Mouse (Mus musculus): ENCODE results near the gene Hunk.

Hunk gene

DNA sequence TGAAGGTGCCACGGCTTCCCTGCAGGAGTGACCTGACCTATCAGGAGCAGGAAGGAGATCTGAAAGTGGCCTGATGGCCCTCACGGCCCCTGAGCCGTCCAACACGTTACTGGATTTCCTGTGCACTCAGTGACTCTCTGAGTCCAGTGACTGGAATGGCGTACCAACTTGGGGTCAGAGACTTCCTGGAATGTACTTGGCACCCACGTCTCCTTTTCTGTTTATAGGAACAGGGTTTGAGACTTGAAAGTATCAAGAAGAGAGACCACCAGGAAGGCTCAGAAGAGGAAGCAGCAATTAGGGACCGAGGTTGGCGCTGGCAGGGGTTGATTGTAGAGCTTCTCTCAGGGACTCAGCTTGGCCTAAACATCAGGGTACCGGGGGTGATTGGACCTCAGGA, 131.2 kb downstream of the Hunk start:
- DNase-seq = no peak

DNA sequence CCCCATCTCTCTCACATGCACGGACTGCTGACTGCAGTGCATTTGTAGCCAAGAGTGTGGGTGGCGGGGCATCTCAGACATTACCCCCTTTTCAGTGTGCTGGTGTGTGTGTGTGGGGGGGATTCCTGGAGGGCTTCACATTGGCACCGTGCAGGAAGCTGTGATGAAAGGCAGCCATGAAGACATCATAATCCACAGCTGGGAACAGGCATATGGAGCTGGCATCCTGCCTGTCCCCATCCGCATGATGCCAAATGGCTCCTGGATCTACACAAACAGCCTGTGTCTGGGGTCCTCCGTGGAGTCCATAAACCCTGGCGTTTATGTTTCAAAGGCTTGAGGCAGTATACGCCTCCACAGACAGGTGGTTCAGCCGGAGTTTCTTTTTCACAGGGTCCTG, 132.4 kb downstream of the Hunk start:
- no peak for DNase-seq

DNA sequence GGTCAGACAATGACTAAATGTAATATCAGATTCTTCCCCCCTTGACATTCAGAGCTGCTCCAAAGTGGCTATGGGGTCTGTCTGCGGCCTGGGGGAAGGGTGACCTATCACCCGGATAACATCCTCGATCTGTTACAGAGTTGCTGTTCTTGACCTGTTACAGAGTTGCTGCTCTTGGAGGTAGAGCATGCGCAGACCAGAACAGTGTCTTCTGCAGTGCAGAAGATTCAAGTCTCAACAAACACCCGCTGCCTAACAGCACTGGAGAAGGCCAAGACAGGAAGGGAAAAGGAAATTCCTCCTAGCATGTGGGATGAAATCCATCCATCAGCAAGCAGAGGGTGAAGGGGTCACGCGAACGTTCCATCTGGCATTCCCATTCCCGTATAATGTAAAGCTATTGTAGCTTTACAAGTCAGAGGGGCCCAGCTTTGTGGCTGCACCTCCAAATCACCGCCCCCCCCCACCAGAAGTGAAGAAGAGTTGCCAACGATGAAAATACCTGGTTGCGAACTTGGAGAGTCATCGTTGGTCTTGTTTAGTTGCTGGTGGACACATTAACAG, 133.0 kb downstream of the Hunk start:
- peak; percentile 27 for DNase-seq

DNA sequence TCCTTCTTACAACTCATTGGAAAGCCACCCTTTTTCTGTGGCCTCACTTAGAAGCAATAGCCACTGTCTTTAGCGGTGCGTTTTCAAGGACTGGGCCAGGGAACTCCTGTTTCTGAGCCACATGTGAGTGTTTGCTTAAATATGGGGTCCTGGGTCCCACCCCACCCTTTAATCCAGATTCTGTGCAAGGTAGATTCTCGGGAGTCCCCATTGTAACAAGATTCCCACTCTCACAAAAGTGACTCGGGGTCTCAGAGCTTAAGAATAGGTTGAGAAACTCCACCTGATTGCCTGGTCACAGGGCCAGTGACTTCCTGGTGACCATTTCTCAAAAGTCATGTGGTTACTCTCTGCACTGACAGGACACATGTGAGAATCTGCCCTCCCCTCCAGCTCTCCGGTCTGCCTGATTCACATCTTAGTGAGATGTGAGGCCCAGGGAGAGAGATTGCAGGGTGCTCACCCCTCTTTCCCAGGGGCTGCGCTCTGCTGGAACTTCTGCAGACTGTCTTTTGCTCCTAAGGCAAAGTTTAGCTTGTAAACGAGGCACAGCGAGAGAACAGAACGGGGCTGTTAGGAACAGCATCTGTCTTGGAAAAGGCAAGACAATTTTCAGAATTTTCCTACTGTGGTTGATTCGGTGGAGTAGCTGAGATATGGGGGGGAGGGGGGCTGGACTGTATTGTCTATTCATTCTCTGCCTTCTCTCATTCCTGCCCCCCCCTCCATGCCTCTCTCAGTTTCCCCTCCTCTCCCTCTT, 135.6 kb downstream of the Hunk start:
- no peak for DNase-seq

DNA sequence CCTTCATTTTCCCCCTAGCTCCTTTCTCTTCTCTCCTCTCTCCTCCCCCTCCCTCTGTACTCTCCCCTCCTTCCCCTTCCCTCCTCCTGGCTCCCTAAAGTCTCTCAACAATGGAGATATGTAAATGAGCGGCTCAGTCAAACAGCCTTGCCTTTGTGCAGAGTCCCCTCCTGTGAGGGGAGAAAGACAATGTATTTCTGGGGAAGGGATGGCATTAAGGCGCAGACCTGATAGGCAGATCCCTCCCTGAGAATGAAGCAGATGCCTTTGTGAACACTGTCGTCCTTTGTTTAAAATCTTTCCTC, 136.1 kb downstream of the Hunk start:
- no peak for DNase-seq

DNA sequence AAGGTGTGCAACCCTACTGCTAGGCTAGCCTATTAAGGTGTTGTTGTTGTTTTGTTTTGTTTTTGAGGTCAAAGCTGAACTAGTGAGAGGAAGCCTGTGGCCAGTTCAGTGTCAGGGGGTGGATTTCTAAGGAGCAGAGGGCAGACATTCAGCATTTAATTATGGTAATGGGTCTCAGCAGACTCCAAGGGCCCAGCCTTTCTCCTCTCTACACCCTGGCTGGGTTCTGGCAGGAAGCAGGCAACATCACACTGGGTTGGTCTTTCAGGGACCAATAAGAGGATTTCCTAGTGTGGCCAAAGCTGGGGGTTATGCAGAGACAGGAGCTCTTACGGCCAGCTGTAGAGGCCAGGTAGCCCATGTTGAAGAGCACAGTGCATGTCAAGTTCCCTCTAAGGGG, 136.8 kb downstream of the Hunk start:
- DNase-seq = no peak

DNA sequence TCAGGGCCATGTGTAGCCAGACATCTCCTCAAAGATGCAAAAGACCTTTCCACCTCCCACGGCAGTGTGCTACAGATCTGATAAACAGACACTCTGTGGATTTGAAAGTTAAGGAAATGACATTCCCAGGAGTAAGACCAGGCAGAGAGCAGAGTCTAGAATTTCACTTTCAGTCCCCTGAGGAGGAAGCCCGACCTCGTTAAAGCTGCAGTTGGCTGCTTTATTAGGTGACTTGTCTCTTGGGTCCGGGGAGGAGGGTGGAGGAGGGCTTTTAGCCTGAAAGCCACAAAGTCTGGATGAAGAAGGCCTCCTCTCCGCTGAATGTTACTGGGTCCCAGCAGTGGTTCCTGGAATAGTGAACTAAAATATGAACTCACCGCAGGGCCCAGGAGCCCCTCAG, 137.6 kb downstream of the Hunk start:
- DNase-seq = peak; percentile 34

DNA sequence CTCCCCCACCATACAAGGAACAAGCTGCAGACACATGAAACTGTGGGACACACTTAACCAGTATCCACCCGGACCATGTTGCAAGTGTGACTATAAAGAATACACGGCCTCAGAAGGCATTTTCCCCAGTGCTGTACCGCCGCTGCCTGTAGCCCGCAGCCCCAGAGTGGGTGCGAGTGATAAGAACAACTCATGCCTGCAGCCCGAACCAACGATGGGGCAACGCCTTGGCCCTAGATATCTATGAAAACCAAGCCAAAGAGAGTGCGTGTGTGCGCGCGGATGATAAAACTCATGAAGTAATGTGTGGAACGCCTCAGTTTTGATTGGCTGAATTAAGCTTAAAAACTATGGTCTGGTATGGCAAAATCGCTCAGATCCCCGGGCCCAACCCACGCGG, 138.1 kb downstream of the Hunk start:
- no peak for DNase-seq

DNA sequence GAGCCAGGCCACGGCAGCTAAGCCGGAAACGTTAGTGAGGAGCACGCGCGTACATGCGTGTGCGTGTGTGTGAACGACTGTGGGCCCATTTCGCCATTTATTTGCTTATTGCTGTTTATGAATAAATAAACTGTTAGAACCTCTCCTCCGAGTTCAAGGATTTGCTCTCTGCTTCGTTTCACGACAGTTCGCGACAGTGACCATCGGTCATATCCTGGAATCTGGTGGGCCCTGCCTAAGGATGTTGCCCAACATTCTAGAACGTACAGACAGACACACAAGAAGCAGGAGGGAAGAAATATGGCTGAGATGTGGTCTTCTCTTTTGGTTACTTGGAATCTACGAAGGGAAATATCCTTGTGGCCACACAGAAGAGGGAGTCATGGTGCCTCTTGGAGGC, 138.6 kb downstream of the Hunk start:
- no peak for DNase-seq

DNA sequence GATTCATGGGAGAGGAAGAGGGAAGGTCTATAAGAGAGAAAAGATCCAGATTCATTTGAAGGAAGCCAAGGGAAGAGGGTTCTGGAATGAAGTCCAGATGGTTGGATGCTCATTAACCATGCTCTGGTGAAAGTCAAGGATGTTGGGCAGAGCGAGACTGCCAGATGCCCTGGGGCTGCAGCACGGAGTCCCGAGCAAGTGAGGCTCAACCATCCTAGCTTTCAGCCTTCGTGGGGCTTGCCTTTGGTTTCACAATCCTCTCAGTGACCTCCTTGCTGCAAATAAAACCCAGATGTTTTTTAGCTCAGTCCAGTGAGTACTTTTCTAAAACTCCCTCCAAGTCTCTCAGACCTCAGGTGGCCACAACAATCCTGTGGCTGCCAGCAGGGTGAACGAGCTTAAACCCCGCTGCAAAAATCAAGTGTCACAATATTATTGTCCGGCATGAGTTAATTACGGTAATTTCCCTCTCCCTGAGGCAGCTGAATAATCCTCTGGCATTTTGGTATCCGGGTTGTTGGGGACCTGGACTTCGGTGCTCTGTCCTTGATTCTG, 147.4 kb downstream of the Hunk start:
- no peak for DNase-seq

DNA sequence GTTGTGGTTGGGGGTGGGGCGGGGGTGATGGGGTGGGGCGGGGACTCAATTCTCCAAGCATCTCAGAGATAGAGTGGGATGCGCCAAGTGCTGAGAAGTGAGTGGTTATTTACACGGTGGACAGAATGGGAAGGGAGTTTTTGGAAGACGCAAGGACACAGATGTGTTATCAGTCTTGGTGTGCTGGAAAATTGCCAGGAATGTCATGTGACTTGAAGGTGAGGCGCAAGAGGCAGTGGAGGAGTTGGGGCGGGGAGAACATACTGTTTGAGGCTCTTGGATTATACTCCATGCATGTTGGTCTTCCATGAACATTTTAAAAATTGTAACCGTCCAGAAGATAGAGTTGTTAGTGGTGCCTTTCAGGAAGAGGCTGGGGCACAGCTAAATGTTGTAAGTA, 148.8 kb downstream of the Hunk start:
- DNase-seq = no peak

DNA sequence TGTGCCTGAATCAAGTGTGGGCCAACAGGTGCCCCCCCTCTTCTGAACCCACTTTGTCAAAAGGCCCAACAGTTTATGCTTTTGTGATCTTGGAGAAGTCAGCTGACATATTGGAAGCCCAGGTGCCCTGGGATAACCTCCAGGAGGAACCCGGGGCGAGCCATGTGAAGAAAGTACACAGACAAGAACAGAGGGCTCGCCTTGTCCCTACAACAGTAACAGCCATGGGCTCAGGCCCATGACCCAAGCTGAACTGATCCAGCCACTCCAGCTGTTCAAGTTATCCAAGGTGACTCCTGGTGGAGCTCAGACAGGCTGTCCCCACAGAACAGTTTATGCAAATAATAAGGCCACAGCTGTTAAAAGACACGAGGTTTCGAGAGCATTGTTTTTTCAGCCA, 153.1 kb downstream of the Hunk start:
- peak; percentile 34 for DNase-seq

DNA sequence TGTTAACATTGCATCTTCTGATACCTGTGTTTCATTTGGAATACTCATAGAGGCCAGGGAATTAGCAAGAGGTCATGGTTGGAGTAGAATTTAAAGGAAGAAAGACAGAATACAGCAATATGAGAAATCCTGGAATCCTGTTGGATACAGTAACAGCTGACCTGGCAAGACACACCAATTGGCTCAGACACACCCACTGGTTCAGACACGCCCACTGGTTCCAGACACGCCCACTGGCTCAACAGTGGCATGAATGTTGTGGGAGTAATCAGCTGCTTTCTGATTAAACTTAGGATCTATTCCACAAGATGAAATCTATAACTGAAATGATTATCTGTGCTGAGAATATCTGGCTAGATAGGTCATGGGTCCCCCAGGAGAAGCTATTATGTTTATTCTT, 155.4 kb downstream of the Hunk start:
- DNase-seq = no peak

DNA sequence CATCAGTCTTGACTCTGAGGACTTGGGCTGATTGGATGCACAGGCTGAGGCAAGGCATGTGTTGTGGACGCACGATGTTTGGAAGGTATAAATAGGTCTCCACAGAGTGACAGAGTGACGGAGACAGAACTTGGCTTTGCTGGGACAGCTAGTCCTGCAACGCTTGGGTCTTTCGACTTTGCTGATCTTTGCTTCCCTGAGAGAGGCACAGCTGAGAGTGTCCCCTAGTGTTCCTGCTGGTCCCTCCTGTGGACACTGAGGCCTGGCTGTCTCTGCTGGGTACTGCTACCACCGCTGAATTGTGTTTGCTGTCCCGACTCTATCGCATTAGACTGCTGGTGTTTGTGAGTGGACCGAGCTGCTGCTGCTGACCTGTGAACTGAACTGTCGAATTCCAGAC, 156.6 kb downstream of the Hunk start:
- no peak for DNase-seq

DNA sequence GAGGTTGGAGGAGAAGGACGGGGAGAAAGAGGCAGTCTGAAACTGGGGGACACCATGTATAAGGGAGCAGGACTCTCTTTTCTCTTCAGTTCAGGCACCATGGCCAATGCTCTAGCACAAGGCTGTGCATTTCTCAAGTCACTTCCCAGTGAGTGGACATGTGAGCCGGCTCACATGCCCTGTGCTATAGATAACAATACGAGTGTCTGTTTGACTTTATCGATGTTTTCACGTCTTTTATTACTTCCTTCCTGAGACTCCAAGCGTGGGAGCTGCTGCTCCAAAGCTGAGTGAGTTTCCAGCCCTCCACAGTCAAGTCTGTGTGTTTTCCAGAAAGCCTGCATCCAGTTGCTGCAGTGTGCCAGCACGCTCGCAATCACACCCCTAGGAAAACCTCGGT, 158.4 kb downstream of the Hunk start:
- no peak for DNase-seq

DNA sequence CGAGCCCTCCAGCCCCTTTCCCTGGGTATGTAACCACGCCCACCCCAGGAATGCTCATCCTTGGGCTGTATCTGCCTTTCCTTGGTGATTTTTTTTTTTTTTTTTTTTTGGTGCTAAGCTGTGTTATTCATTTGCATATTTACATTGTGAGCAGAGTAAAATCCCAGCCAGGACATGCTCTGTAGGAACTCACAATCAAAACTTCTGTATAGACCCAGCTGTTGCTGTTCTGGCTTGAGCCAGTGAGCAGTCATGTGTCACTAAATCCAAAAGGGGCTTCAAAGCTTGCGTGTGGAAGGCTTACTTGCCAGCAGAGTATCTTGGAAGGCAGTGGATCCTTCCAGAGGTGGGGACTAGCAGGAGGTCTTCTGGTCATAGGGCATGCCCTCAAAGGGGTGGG, 159.7 kb downstream of the Hunk start:
- DNase-seq = no peak

DNA sequence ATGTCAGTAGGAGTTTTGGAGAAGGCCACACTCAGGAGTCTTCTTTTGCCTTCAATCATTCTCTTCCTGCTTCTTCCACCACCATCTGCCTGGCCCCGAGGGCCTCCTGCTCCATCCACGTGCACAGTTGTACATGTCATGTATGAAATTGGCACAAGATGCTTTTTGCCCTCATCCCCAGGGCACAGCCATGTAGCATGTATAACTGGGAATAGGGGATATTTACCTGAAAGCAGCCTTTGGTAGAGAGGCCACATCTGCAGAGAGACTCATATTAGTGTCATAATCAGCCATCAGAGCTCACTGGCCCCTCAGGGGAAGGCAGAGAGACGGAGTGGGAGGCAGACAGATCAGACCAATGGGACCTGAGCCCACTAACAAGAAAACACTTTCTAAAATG, 160.8 kb downstream of the Hunk start:
- DNase-seq = no peak

DNA sequence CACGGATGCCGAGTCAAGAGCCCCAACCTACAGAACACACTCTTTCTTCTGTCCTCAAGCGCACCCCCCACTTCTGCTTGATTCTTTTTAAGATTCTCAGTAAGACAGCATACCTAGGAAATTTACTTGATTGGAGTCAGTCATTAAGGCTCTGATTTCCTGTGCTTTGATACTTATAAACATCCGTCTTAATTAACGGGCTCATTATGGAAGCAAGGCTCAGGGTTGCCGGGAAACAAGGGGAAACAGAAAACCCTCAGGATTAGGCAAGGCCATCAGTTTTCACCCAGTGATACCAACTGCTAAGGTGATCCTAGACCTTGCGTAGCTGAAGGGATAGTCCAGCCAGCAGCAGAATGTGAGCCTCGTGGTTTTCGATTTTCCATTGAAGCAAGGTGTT, 162.2 kb downstream of the Hunk start:
- no peak for DNase-seq
